ENCODE assay signal across 17 mouse cellular contexts in genomic region chr6:50395641-50396312, GRCm38 (mm10).
A peak's percentile ranks its signal among the peaks of the same experiment; 100 is the strongest.
DNase-seq lines count a peak whose midpoint lies in the region; ATAC-seq lines count a peak whose summit lies in the region.
"Had no signal": no experiment of that assay in that cellular context is flagged by ENCODE, and none has a peak within 500 bp of the region (broad histone marks: within the 10 kb centered on the region; RNA-seq: fewer than 3 reads in every experiment).

No protein-coding gene starts in this region.

- H3K4me1 ChIP-seq in heart, embryonic 10.5 days, result peaks cover 22% of the 10 kb centered on the region; the same call in 1 of the 2 replicates
- peaks cover 25% of the 10 kb centered on the region for H3K4me1 ChIP-seq in heart, embryonic 12.5 days (replicated peaks)
- no peaks in the 10 kb centered on the region for H3K4me1 ChIP-seq in forebrain, embryonic 14.5 days (ENCODE audit: control insufficient read depth, insufficient read depth, low read length)
- H3K4me1 ChIP-seq: forebrain, embryonic 15.5 days; lung, embryonic 15.5 days; neural tube, embryonic 13.5 days had no signal

- H3K9me3 ChIP-seq in heart, embryonic 10.5 days, result no peaks in the 10 kb centered on the region
- H3K9me3 ChIP-seq in heart, embryonic 12.5 days (replicated peaks), result no peaks in the 10 kb centered on the region
- H3K9me3 ChIP-seq in forebrain, embryonic 14.5 days (replicated peaks; ENCODE audit: control insufficient read depth, low read length), result no peaks in the 10 kb centered on the region
- H3K9me3 ChIP-seq: embryonic facial prominence, embryonic 12.5 days; forebrain, embryonic 15.5 days; intestine, embryonic 15.5 days; lung, embryonic 15.5 days; midbrain, embryonic 12.5 days had no signal

- no peaks in the 10 kb centered on the region for H3K27me3 ChIP-seq in heart, embryonic 10.5 days (ENCODE audit: insufficient read depth, poor library complexity, severe bottlenecking)
- no peaks in the 10 kb centered on the region for H3K27me3 ChIP-seq in heart, embryonic 12.5 days (replicated peaks)
- H3K27me3 ChIP-seq in forebrain, embryonic 14.5 days (replicated peaks; ENCODE audit: control insufficient read depth, insufficient read depth, low read length), result no peaks in the 10 kb centered on the region
- H3K27me3 ChIP-seq: embryonic facial prominence, embryonic 12.5 days; forebrain, embryonic 15.5 days; intestine, embryonic 15.5 days; lung, embryonic 15.5 days; midbrain, embryonic 12.5 days; neural tube, embryonic 13.5 days had no signal

- H3K4me3 ChIP-seq in heart, embryonic 10.5 days, result no peak overlapping the region
- no peak overlapping the region for H3K4me3 ChIP-seq in heart, embryonic 12.5 days
- H3K4me3 ChIP-seq in forebrain, embryonic 14.5 days (ENCODE audit: low read depth, low read length), result no peak overlapping the region
- H3K4me3 ChIP-seq: embryonic facial prominence, embryonic 12.5 days; forebrain, embryonic 15.5 days; intestine, embryonic 15.5 days; lung, embryonic 15.5 days; midbrain, embryonic 12.5 days; neural tube, embryonic 13.5 days had no signal

- no peaks in the 10 kb centered on the region for H3K36me3 ChIP-seq in heart, embryonic 10.5 days
- H3K36me3 ChIP-seq in heart, embryonic 12.5 days, result no peaks in the 10 kb centered on the region
- no peaks in the 10 kb centered on the region for H3K36me3 ChIP-seq in forebrain, embryonic 14.5 days (ENCODE audit: control insufficient read depth, insufficient read depth, low read length)
- H3K36me3 ChIP-seq: embryonic facial prominence, embryonic 12.5 days; forebrain, embryonic 15.5 days; intestine, embryonic 15.5 days; lung, embryonic 15.5 days; midbrain, embryonic 12.5 days; neural tube, embryonic 13.5 days had no signal

- WGBS in heart, embryonic 10.5 days, result 79% methylated on average over 7 of the region's 7 CpGs
- WGBS in heart, embryonic 12.5 days, result 81% methylated on average over 7 of the region's 7 CpGs
- WGBS in forebrain, embryonic 14.5 days, result 66% methylated on average over 7 of the region's 7 CpGs

- H3K9ac ChIP-seq in heart, embryonic 12.5 days, result no peak overlapping the region
- no peak overlapping the region for H3K9ac ChIP-seq in forebrain, embryonic 14.5 days (ENCODE audit: low read length)
- H3K9ac ChIP-seq: embryonic facial prominence, embryonic 12.5 days; forebrain, embryonic 15.5 days; intestine, embryonic 15.5 days; lung, embryonic 15.5 days; midbrain, embryonic 12.5 days; neural tube, embryonic 13.5 days had no signal

- no peak for ATAC-seq in heart, embryonic 12.5 days (ENCODE audit: insufficient number of reproducible peaks, low FRiP score)
- no peak for ATAC-seq in forebrain, embryonic 14.5 days
- ATAC-seq: CD4-positive, CD25-positive, alpha-beta regulatory T cell, adult 4 months; forebrain, embryonic 15.5 days; intestine, embryonic 15.5 days had no signal

- DNase-seq in heart, embryonic 10.5 days (ENCODE audit: low spot score), result no peak
- peak; percentile 63 for DNase-seq in 3134 (ENCODE audit: extremely low read depth, insufficient read length, low spot score)
- DNase-seq in adrenal gland, postnatal 14 days, result peak; percentile 55
- peak; percentile 87 for DNase-seq in cerebellum, adult 9-11 months
- no peak for DNase-seq in forebrain, embryonic 14.5 days (ENCODE audit: low spot score)
- DNase-seq in testis, postnatal 14 days (ENCODE audit: low spot score), result no peak
- DNase-seq in layer of hippocampus, postnatal 14 days (ENCODE audit: low spot score in 2 of 2), result no peak
- DNase-seq: gastrocnemius, postnatal 36 days; thymus, postnatal 25 days had no signal

- H3K4me2 ChIP-seq in heart, embryonic 12.5 days, result no peak overlapping the region
- H3K4me2 ChIP-seq in forebrain, embryonic 14.5 days (ENCODE audit: low read length), result no peak overlapping the region
- H3K4me2 ChIP-seq: embryonic facial prominence, embryonic 12.5 days; forebrain, embryonic 15.5 days; intestine, embryonic 15.5 days; lung, embryonic 15.5 days; midbrain, embryonic 12.5 days; neural tube, embryonic 13.5 days had no signal

- 0 out of 2 replicates have a peak overlapping the region, but pooled peaks have one; percentile 8 for H3K27ac ChIP-seq in heart, embryonic 10.5 days
- no peak overlapping the region for H3K27ac ChIP-seq in heart, embryonic 12.5 days (ENCODE audit: poor library complexity, severe bottlenecking)
- no peak overlapping the region for H3K27ac ChIP-seq in forebrain, embryonic 14.5 days (ENCODE audit: low read depth, low read length)
- H3K27ac ChIP-seq: embryonic facial prominence, embryonic 12.5 days; forebrain, embryonic 15.5 days; intestine, embryonic 15.5 days; lung, embryonic 15.5 days; midbrain, embryonic 12.5 days; neural tube, embryonic 13.5 days had no signal

Comparison
In these comparisons a context has a peak if more than half of its experiments do, and no peak if none do; other contexts are left out.
1. DNase-seq: peak in 3134 (single experiment), adrenal gland, postnatal 14 days (single experiment) and cerebellum, adult 9-11 months (single experiment); none in heart, embryonic 10.5 days (single experiment), forebrain, embryonic 14.5 days (single experiment), testis, postnatal 14 days (single experiment) and layer of hippocampus, postnatal 14 days (0 of 2).